Mouse (Mus musculus): ENCODE measurements at regions not wholly inside any gene's neighbourhood (a gene's known extent, or its start where the extent isn't known, plus 50 kb on each side); places are given as distances from the start of the nearest gene placed in this dataset.

DNA sequence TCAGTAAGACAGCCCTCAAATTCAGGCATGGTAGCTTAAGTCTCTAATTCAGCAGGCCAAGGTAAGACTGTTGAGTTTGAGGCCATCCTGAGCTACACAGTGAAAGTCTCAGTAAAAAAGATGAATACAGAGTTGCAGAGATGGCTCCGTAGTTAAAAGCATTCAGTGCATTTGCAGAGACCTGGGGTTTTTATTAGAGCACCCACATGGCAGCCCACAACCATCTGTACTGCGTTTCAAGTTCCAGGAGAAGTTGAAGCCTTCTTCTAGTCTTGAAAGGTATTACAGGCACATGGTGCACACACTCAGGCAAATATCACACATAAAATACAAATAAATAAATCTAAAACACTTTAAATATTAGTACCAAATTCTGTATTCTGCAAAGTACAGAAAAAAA is 109.6 kb upstream of the Vstm2b start:
- Histone ChIP-seq H3K27ac (no peak overlapping the region), H3K9me3 (no peaks in the 10 kb centered on the region), H3K36me3 (no peaks in the 10 kb centered on the region), H3K4me1 (no peaks in the 10 kb centered on the region), H3K9ac (no peak overlapping the region), H3K4me2 (no peak overlapping the region), H3K27me3 (replicated peaks) (no peaks in the 10 kb centered on the region), H3K4me3 (replicated peaks) (no peak overlapping the region)
- ATAC-seq (ENCODE audit: insufficient read depth, low FRiP score, low read depth): no peak
- 88% methylated on average over 2 of the region's 2 CpGs for WGBS

DNA sequence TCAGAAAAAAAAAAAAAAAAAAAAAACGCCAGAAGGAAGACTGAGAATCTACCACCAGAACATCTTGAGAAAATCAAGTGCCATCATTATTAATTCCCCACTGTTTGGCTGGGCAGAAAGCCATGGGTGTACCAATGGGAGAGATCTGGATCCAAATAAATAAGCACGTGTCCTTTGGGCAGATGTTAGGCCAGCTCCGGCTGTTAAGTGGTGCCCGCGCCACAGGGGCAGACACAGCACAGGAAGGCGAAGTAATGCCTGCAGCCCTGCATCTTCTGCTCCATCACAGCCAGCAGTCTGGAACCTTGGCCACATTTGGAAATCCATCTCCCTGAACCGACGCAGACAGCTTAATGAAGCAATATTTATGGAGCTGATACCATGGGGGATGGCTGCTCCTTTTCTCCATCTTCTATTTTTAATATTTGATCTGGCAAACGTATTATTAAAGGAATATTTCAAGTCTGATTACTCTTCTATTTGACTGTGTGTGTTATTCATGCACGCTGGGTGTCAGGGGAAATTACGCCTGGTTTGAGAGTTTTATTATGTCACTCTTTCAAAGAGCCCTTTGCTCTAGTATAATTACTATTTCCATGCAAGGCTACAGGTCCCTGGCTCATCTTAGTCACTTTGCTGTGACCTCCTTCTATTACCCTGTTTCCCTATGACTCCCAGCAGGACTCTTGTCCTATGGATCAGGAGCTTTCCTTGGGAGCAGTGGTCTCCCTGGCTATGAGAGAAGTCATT is 103.5 kb upstream of the Vstm2b start:
- no peak overlapping the region for H3K4me2 ChIP-seq
- ATAC-seq (ENCODE audit: insufficient read depth, low FRiP score, low read depth): no peak
- H3K4me3 ChIP-seq (replicated peaks): no peak overlapping the region
- H3K27me3 ChIP-seq (replicated peaks): no peaks in the 10 kb centered on the region
- no peak overlapping the region for H3K9ac ChIP-seq
- no peaks in the 10 kb centered on the region for H3K4me1 ChIP-seq
- no peak overlapping the region for H3K27ac ChIP-seq
- 76% methylated on average over 11 of the region's 11 CpGs for WGBS
- no peaks in the 10 kb centered on the region for H3K9me3 ChIP-seq
- H3K36me3 ChIP-seq: no peaks in the 10 kb centered on the region

GRCm38 (mm10) chr7:40799794-40800193 is 98.3 kb upstream of the Vstm2b start:
- Histone ChIP-seq H3K4me3 (replicated peaks) (no peak overlapping the region), H3K27me3 (replicated peaks) (no peaks in the 10 kb centered on the region), H3K9ac (no peak overlapping the region), H3K9me3 (no peaks in the 10 kb centered on the region), H3K4me1 (no peaks in the 10 kb centered on the region), H3K27ac (no peak overlapping the region), H3K36me3 (no peaks in the 10 kb centered on the region), H3K4me2 (no peak overlapping the region)
- ATAC-seq (ENCODE audit: insufficient read depth, low FRiP score, low read depth): no peak
- 69% methylated on average over 7 of the region's 7 CpGs for WGBS

- Histone ChIP-seq H3K4me1 (no peaks in the 10 kb centered on the region), H3K27ac (no peak overlapping the region), H3K27me3 (replicated peaks) (no peaks in the 10 kb centered on the region), H3K9ac (no peak overlapping the region), H3K4me3 (replicated peaks) (no peak overlapping the region), H3K9me3 (no peaks in the 10 kb centered on the region), H3K4me2 (no peak overlapping the region), H3K36me3 (no peaks in the 10 kb centered on the region)
- 44% methylated on average over 2 of the region's 2 CpGs for WGBS
- ATAC-seq (ENCODE audit: insufficient read depth, low FRiP score, low read depth): no peak
Observed at GRCm38 (mm10) chr7:40801291-40801690, 96.8 kb upstream of the Vstm2b start.

- no peak overlapping the region for H3K4me2 ChIP-seq
- no peaks in the 10 kb centered on the region for H3K27me3 ChIP-seq (replicated peaks)
- no peak overlapping the region for H3K4me3 ChIP-seq (replicated peaks)
- H3K9me3 ChIP-seq: no peaks in the 10 kb centered on the region
- H3K27ac ChIP-seq: no peak overlapping the region
- no peak overlapping the region for H3K9ac ChIP-seq
- no peak for ATAC-seq (ENCODE audit: insufficient read depth, low FRiP score, low read depth)
- WGBS: 27% methylated on average over 2 of the region's 2 CpGs
- no peaks in the 10 kb centered on the region for H3K4me1 ChIP-seq
- H3K36me3 ChIP-seq: no peaks in the 10 kb centered on the region
Observed at GRCm38 (mm10) chr7:40805211-40805610, 92.9 kb upstream of the Vstm2b start.

DNA sequence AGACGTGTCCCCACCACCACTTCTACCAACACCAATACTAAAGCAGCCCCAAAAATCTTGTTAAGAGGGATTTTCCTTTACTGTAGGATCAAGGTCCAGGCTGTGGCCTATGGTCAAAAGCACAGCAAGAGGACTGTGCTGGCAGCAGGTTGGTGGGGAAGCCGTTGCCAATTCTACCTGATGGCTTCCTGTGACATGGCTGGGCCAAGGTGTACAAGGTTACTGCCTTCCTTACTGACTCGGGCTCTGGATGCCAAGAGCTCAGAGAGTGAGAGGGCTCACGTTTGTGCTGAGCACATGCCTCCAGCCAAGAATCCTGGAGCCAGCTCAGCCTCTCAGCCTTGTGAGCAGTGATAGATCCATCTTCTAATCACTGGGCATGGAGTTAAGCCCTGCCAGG is 92.3 kb upstream of the Vstm2b start:
- Histone ChIP-seq H3K9me3 (no peaks in the 10 kb centered on the region), H3K4me2 (no peak overlapping the region), H3K27me3 (replicated peaks) (no peaks in the 10 kb centered on the region), H3K36me3 (no peaks in the 10 kb centered on the region), H3K4me1 (no peaks in the 10 kb centered on the region), H3K4me3 (replicated peaks) (no peak overlapping the region), H3K9ac (no peak overlapping the region), H3K27ac (no peak overlapping the region)
- WGBS: 59% methylated on average over 4 of the region's 4 CpGs
- no peak for ATAC-seq (ENCODE audit: insufficient read depth, low FRiP score, low read depth)

- no peak for ATAC-seq (ENCODE audit: insufficient read depth, low FRiP score, low read depth)
- no peak overlapping the region for H3K4me3 ChIP-seq (replicated peaks)
- no peak overlapping the region for H3K27ac ChIP-seq
- H3K9me3 ChIP-seq: no peaks in the 10 kb centered on the region
- 83% methylated on average over 4 of the region's 4 CpGs for WGBS
- H3K9ac ChIP-seq: no peak overlapping the region
- no peaks in the 10 kb centered on the region for H3K27me3 ChIP-seq (replicated peaks)
- no peaks in the 10 kb centered on the region for H3K36me3 ChIP-seq
- no peak overlapping the region for H3K4me2 ChIP-seq
- no peaks in the 10 kb centered on the region for H3K4me1 ChIP-seq
Observed at GRCm38 (mm10) chr7:40812952-40813351, 85.2 kb upstream of the Vstm2b start.

DNA sequence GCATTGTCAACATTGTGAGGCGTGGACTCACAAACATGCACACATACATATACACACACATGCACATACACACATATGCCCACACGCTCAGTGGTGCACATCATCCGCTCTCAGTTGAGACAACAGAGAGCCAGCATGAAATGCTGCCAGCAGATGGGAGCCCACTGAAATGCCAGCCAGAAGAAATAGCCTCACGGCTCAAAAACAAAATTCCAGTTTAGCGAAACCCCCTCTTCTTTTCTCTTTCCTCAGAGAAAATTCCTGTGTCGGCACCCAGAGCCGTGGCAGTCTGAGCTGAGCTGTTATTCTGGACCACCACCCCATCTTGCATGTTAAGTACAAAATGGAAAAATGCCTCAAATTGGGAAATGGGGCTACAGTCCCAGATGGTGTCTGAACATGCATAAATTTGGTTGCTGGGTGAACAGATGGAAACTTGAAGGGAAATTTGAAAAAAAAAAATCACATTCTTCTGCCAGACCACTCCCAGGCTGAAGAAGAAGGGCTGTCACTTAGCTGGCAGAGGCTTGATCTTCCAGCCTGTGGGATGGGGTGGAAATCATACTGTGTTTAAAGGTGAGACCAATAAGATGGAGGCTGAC is 72.9 kb upstream of the Vstm2b start:
- Histone ChIP-seq H3K4me2 (no peak overlapping the region), H3K27me3 (replicated peaks) (no peaks in the 10 kb centered on the region), H3K36me3 (no peaks in the 10 kb centered on the region), H3K9ac (no peak overlapping the region), H3K9me3 (no peaks in the 10 kb centered on the region), H3K27ac (no peak overlapping the region), H3K4me1 (no peaks in the 10 kb centered on the region), H3K4me3 (replicated peaks) (no peak overlapping the region)
- 87% methylated on average over 7 of the region's 7 CpGs for WGBS
- no peak for ATAC-seq (ENCODE audit: insufficient read depth, low FRiP score, low read depth)

DNA sequence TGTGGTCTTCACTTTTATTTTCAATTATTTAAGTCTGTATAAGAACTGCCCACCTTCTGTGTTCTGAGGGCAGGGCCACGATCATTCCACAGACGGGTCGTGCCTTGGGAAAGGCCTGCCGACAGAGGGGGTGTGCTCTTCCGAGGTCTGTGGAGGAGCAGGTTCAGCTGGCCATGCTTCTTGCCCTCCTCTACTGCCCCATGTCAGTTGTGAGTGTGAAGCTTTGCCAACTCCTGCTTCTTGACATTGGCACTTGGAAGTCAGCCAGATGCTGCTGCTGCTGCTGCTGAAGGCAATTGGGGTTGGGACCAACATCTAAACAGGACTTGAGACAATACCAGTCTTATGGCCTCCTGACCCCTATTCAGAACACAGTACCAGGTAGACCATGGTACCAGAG is 68.6 kb upstream of the Vstm2b start:
- Histone ChIP-seq H3K27me3 (replicated peaks) (no peaks in the 10 kb centered on the region), H3K4me2 (no peak overlapping the region), H3K27ac (no peak overlapping the region), H3K9me3 (no peaks in the 10 kb centered on the region), H3K4me1 (no peaks in the 10 kb centered on the region), H3K4me3 (replicated peaks) (no peak overlapping the region), H3K9ac (no peak overlapping the region), H3K36me3 (no peaks in the 10 kb centered on the region)
- WGBS: 87% methylated on average over 5 of the region's 5 CpGs
- no peak for ATAC-seq (ENCODE audit: insufficient read depth, low FRiP score, low read depth)

GRCm38 (mm10) chr7:40831583-40831982 is 66.5 kb upstream of the Vstm2b start:
- Histone ChIP-seq H3K4me2 (no peak overlapping the region), H3K36me3 (no peaks in the 10 kb centered on the region), H3K4me3 (replicated peaks) (no peak overlapping the region), H3K27ac (no peak overlapping the region), H3K9ac (no peak overlapping the region), H3K9me3 (no peaks in the 10 kb centered on the region), H3K27me3 (replicated peaks) (no peaks in the 10 kb centered on the region), H3K4me1 (no peaks in the 10 kb centered on the region)
- 89% methylated on average over 4 of the region's 4 CpGs for whole genome bisulfite sequencing
- no peak for ATAC-seq (ENCODE audit: insufficient read depth, low FRiP score, low read depth)

- H3K9ac ChIP-seq: no peak overlapping the region
- no peaks in the 10 kb centered on the region for H3K27me3 ChIP-seq (replicated peaks)
- H3K9me3 ChIP-seq: no peaks in the 10 kb centered on the region
- H3K4me2 ChIP-seq: no peak overlapping the region
- ATAC-seq (ENCODE audit: insufficient read depth, low FRiP score, low read depth): no peak
- no peak overlapping the region for H3K4me3 ChIP-seq (replicated peaks)
- 86% methylated on average over 8 of the region's 8 CpGs for WGBS
- no peak overlapping the region for H3K27ac ChIP-seq
- H3K4me1 ChIP-seq: no peaks in the 10 kb centered on the region
- H3K36me3 ChIP-seq: no peaks in the 10 kb centered on the region
Observed at GRCm38 (mm10) chr7:40842344-40842992, 55.7 kb upstream of the Vstm2b start.

GRCm38 (mm10) chr7:40846512-40846911 is 51.6 kb upstream of the Vstm2b start:
- WGBS: 78% methylated on average over 6 of the region's 6 CpGs
- Histone ChIP-seq H3K36me3 (no peaks in the 10 kb centered on the region), H3K9ac (no peak overlapping the region), H3K4me3 (replicated peaks) (no peak overlapping the region), H3K27ac (no peak overlapping the region), H3K27me3 (replicated peaks) (no peaks in the 10 kb centered on the region), H3K9me3 (no peaks in the 10 kb centered on the region), H3K4me2 (no peak overlapping the region), H3K4me1 (no peaks in the 10 kb centered on the region)
- no peak for ATAC-seq (ENCODE audit: insufficient read depth, low FRiP score, low read depth)

Data from stomach, embryonic 15.5 days (tissue).